Mouse (Mus musculus) heart, postnatal 10 days (tissue): Measurements from ENCODE around the gene Myh14. TPM values are rescaled to one million over a fixed set of nuclear protein-coding genes. Genes with fewer than 3 reads are reported as not detected.

Source experiments
- DNase-seq, 2 experiments: peaks; one replicate each; pipeline ENCODE4 v3.0.0; 2021
- intact Hi-C: fragments of 180-260 bp; cut with DNase I; formaldehyde crosslinking; loops from one replicate; pipeline ENCODE4 v1.15.1; 2025
- total RNA-seq, 2 experiments: library from RNA; stranded (reverse); gene quantifications; 2 replicates each; pipeline ENCODE4 v1.2.3; 2021

Myh14 gene
- total RNA-seq, 2 experiments from 2014 or later = 37.0 to 46.2 TPM

DNA sequence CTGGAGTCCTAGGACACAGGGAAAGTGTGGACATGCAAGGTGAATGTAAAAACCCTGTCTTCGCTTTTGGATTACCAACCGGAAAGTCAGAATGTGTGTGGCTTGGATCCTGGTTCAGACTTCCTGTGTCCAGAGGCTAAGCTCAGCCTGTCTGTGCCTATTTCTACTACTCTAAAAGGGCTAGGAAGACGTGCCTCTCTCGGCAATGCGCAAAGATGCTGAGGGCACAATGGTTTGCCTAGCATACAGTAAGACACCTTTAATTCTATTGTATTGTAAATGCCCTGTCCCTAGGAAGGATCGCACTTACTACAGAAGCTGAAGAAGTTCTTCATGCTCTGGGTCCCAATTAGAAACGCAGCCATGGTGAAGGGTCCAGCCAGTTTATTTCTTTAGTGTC, 65.2 kb downstream of the Myh14 start:
- no peak for DNase-seq
- intact Hi-C loops = no loop called here

DNA sequence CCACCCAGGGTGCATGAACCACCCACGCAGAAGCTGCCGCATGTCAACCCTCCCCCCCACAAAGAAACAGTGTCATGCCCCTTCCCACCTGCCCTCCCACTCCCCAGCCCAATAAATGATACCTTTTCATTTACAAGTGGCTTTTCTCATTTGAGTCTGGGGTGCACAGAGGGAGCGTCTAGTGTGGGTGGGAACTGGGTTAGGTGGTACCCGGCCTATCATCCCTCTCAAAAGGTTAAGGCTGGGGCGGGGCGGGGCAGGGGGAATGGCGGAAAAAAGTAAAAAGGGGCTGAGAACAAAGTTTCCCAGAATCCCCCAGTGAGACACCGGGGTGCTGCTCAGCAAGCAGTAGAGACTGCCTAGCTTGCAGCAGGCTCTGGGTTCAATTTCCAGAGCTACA, 66.0 kb downstream of the Myh14 start:
- intact Hi-C loops = no loop called here
- no peak for DNase-seq

DNA sequence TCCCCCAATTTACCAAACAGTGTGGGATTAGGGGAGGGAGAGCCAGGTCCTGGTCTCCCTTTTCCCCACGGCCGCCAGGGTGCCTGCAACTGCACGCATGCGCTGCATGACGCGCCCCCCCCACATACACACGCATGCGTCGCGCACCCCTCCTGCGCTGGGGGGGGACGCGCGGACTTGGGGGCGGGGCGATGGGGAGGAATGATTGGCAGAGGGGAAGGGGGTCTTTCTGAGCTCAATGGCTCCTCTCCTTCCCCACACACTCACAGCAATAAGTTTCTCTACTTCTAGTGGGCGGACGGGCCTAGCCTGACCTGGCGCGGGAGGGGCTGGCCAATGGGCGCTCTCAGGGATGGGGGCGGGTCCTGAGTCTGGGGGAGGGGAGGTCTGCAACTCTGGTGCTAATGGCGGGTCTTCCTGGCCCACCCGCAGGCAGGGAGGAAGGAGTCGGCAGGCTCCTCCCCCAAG, 66.5 kb downstream of the Myh14 start:
- intact Hi-C loops = no loop called here
- no peak for DNase-seq

DNA sequence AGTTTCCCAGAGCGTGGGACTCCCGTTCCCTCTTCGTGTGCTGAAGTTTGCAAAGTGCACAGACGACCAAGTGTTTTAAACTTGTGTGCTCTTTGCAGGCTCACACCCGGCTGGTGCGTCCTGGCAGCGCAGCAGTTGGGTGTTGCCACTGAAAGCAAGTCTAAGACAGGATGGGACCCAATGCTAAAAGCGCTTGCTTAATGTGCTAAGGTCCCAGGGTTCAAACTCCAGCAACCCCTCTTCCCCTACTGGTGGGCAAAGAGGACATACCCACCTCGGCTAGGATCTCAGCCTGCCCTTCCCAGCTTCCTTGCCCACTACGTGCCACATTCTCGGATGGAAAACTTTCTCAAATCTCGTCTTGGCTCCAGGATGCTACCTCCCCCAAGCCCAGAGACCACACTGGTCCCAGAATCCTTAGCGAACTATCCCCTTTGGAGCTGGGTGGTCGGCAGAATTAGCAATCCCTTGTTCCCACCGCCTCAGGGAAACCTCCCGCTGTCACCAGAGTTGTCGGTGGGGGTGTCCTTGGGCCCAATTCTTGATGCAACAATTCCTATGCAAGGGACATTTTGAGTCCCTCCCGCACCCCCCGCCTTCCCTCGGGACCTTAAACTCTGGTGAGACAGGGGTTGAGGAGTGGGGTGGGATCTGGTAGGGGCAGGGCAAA, 67.3 kb downstream of the Myh14 start:
- intact Hi-C loops = no loop called here
- DNase-seq = no peak

DNA sequence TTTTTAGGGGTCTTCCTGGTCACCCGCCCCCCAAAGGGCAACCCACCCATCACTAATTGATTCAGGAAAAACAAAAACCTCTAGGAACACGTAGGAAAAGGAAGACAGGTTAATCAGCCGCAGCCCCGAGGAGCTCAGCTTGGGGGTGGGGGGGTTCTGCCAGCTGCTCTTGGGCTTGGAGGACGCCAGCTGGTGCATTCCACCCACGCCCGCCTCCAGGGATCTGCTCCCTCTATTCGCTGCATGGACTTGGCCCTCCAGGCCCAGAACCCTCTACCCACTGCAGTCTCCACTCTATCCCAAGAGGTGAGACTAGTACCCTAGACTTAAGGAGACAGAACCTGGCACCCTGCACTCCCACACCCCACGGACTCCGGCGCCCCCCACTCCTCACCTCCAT, 68.2 kb downstream of the Myh14 start:
- intact Hi-C loops = no loop called here
- DNase-seq = no peak

DNA sequence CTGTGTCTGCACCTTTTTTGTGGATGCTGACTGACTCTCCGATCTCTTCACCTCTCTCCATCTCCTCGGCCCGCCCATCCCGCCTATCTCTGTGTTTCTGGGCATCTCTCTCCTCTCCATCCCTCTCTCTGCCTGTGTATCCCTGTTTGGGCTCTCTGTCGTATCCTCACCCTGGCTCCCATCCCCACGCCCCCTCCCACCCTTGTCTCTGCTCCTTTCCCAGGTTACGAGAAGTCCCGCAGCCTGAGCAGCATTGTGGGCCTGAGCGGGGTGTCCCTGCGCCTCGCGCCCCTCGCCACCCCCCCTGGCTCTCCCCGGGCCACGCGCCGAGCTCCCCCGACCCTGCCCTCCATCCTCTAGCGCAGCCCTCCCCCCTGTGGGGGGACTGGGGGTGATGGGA, 69.0 kb downstream of the Myh14 start:
- intact Hi-C loops = no loop called here

DNA sequence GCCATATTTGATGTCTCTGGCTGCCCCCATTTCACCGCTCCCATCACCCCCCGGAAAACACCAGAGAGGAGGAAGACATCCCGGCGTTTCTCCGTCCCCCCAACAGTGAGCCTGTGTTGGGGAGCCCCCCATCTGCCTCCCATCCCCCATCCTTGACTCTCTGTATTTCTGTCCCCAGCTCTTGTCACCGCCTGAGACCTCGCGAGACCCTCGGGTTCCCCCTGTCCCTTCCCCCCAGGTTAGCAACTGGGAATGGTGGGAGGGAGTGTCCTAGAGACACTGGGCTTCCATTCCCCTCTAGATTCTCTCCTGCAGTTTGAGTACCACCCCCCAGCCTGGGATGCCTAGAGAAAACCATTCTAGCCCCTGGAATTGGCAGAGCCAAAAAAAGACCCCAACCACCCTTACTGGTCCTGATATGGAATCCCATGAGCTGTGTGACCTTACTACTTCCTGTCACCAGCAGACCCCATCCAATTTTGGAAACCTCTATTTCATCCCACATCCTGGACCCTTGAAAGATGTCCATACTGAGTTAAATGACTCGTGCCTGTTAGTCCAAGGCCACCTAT, 69.9 kb downstream of the Myh14 start:
- intact Hi-C loops = no loop called here
- DNase-seq = no peak

More for the DNA sequence above, 69.0 kb downstream of the Myh14 start:
- DNase-seq = no peak

DNA sequence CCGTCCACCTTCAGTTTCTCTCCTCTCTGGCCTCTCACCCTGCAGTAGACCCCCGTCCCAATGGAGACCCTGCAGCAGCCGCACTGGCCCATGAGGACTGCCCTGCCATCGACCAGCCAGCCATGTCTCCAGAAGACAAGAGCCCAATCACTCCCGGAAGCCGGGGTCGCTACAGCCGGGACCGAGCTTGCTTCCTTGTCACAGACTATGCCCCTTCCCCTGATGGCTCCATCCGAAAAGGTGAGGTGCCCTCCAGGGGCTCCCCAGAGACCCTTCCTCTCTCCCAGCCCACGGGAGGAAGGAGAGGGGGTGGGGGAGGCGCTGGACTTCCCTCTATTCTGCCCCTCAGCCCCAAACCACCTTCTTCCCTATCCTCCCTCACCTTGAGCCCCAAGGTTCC, 72.3 kb downstream of the Myh14 start:
- intact Hi-C loops = no loop called here
- no peak for DNase-seq

DNA sequence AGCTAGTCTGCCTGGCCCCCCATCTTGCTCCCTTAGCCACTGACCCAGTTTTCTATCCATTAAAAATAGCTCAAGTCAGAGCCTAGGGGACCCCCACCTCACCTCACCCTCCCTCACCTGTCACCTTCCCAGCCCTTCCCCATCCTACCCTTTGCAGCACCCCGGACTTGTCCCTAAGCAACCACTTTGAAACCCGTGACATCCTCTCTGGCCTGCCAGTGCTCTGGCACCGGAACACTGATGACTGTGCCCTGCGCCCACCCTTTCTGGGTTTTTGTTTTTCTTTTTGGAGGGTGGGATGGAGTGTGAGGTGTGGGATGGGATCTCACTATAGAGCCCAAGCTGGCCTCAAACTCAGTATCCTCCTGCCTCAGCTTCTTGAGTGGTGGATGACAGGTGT, 73.0 kb downstream of the Myh14 start:
- intact Hi-C loops = no loop called here
- no peak for DNase-seq

DNA sequence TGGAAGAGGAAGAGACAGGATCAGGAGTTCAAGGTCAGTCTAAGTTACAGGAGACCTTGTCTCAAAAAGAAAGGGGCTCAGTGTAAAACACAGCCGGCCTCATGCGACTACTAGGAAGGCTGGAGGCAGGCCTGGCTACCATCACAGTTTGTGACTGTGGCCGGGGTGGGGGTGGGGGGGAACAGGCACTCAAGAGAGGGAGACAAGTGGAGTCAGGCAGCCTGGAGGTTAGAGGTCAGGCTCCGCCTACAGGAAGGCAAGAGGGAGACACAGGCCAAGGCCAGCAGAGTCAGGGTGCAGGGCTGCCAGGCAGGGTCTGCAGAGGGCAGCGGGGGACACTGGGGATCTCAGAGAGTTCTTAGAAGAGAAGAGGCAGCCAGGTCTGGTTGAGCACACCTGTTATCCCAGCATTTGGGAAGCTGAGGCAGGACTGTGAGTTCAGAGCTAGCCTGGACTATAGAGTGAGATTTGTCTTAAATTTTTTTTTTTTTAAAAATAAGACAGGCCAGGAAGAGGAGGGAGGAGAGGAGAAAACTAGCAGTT, 73.6 kb downstream of the Myh14 start:
- DNase-seq = no peak
- intact Hi-C loops = no loop called here

DNA sequence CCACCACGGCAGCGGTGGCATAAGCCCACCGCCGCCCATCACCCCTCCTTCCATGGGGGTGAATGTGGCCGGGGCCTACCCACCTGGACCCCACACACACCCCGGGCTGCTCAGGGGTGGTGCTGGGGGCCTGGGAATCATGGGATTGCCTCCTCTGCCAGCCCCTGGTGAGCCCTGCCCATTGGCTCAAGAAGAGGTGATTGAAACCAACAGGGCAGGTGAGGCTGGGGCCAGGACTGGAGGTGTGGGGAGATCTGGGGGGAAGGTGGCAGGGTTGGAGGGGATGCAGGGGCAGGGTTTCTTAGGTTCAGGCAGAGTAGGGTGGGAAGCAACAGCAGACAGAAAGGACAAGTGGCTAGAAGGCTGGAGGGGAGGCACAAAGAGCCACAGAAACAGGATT, 74.6 kb downstream of the Myh14 start:
- intact Hi-C loops = no loop called here
- DNase-seq = no peak

DNA sequence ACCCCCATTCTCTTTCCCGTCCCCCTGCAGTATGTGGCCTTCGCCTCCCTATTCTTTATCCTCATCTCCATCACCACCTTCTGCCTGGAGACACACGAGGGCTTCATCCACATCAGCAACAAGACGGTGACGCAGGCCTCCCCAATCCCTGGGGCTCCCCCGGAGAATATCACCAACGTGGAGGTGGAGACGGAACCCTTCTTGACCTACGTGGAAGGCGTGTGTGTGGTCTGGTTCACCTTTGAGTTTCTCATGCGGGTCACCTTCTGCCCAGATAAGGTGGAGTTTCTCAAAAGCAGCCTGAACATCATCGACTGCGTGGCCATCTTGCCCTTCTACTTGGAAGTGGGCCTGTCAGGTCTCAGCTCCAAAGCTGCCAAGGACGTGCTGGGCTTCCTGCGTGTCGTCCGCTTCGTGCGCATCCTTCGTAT, 75.5 kb downstream of the Myh14 start:
- DNase-seq = no peak
- intact Hi-C loops = no loop called here

DNA sequence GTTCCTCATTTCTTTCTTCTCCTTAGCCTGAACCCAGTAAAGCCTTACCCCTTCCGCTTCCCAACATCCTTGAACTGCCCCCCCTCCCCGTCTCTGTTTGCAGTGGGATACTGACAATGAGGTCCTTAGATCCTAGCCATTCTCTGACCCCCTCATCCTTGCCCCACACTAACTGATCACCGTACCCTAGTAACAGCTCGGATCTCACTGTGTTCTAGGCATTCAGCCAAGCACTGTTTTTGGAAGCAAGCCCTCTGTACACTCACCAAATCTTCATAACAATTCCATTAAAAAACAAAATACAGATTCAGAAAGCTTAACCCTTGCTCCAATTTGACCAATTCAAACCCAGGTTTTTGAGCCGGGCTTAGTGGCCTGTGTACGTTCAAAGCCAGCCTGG, 76.4 kb downstream of the Myh14 start:
- intact Hi-C loops = no loop called here
- DNase-seq = no peak

DNA sequence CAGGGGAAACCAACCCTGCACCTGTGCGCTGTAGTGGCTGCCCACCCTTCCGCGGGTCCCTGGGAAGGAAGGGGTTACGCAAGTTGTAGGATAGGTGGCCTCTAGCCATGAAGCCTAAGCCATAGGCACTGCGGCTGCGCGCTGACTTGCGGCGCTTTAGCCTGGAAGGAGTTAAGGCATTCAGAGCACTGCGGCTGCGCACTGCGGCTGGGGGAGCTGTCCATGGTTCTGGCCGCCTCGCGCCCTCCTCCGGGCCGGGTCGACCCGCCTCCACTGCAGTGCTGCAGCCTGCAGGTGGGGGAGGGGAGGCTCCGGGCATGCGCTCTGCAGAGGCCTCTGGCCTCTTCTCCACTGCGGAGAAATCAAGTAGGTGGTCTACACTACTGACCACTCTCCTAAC, 76.9 kb downstream of the Myh14 start:
- intact Hi-C loops = no loop called here
- peak; percentile 86 to 90 for DNase-seq

DNA sequence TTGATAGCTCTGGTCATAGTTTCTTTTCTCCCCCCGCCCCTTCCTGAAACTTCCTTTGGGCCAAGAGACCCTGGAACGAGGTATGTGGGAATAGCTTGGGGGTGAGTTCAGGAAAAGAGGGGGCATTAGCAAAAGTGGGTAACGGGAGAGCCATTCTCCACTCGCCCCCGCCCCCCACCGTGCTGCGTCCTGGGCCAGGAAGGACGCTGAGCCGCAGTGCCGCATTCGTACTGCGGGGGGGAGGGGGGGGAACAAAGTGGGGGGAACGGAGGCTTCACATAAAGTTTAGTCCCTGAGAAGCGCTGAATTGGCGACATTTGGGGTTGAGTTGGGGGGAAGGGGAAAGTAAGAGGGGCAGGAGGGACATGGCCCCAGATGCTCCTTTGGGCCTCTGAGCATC, 77.6 kb downstream of the Myh14 start:
- intact Hi-C loops = no loop called here
- DNase-seq = no peak

DNA sequence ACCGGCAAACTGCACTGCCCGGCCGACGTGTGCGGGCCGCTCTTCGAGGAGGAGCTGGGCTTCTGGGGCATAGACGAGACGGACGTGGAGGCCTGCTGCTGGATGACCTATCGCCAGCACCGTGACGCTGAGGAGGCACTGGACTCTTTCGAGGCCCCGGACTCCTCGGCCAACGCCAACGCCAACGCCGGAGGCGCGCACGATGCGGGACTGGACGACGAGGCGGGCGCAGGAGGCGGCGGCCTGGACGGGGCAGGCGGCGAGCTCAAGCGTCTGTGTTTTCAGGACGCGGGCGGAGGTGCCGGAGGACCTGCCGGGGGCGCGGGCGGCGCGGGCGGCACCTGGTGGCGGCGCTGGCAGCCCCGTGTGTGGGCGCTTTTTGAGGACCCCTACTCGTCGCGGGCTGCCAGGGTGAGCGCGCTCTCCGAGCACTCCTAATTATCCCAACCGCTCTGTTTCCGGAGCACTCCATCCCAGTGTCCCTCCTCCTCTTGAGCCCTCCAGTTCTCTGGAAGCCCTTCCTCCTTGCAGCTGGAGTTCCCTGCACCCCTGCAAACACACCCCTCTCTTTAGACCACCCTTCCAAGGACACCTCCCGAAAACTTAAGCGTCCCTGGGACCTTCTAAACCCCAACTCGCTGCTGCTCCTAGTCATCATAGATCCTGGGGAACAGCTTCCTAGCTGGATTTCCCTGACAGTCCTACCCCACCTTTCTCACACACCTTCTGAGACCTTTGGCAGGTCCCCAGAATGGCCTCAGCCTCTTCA, 79.1 kb downstream of the Myh14 start:
- no peak for DNase-seq
- intact Hi-C loops = no loop called here

DNA sequence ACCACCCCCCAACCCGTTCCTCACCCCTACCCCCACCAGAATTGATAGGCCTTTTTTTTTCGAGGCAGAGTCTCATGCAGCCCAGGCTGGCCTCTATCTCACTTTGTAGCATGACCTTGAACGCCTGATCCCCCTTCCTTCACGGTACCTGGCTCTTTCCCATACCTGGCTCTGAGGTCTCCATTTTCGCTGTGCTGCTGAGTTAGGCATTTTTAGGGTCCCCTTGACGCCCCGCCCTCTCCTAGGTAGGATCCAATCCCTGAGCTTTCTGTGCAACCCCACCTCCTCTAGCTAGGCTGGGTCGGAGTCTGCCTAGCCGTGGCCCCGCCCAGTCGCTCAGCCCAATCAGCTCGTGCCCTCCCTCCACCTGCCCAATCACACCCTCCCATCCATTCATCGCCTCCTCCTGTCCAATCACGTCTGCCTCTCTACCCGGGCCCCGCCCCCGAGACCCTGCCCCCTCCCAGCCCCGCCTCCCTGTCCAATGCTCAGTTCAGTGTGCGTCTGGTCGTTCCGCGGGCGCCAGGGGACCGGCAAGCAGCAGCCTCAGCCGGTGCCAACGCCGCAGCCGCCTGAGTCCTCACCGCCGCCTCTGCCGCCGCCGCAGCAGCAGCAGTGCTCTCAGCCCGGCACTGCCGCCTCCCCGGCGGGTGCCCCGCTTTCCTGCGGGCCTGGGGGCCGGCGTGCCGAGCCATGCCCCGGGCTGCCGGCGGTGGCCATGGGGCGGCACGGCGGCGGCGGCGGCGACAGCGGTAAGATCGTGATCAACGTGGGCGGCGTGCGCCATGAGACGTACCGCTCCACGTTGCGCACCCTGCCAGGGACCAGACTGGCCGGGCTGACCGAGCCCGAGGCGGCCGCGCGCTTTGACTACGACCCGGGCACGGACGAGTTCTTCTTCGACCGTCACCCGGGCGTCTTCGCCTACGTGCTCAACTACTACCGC, 80.0 kb downstream of the Myh14 start, which contains the start of gene Kcnc3:
Gene Kcnc3, plus strand, starts transcription at position 263 of the 946 bp plus-strand sequence.
- peak; percentile 82 to 84 for DNase-seq
- intact Hi-C loops = no loop called here

DNA sequence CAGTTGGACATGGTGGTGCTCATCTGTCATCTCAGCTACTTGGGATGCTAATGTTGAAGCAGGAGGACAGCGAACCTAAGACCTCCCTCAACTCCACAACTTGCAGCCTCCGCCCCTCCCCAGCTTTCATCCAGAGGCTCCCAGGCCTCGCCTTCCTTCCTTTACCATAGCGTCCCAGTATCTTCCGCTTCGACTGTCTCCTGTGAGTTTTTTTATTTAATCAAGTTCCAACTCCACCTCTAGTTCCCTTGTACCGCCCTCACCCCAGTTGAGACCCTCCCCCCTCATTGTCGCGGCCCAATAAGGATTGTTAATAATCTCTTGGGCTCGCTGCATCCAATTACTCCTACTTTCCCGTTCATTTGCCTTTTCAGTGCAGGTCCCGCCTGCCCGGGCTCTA, 80.7 kb downstream of the Myh14 start:
- intact Hi-C loops = no loop called here
- DNase-seq = no peak

DNA sequence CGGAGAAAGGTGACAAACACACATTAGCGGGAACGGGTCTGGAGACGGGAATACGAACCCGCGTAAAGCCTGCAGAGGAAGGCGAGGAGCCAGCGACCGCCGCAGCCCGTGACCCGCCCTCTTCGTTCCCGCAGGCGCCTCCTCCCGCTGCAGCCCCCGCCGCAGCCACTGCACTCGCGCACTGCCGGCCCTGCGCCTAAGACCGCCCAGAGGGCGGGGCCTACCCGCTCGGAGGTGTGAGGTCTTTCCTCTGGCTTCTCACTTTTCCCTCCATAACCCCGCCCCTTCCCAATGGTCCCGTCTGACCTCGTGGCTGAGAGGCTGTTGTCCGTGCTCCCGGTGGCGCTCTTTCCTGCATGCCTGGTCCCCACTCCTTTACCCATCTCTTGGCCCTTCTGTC, 81.5 kb downstream of the Myh14 start:
- peak; percentile 47 to 48 for DNase-seq
- intact Hi-C loops = no loop called here

DNA sequence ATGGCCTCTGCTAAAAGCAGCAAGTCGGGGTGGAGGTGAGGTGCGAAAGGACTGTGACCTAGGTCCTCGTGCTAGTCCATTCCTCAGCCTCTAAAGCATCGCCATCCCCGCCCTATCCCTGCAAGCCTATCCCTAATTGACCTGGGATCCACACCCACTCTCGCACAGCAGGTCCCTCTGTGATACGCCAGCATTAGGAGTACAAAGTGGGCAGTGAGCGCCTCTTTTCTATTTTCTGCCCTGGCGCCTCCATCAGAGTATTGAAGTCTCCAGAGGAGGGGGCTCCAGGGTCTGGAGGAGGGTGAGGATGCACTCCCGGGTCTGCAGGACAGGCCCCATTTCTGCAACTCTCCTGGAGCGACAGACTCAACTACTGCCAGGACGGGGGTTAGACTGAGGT, 82.3 kb downstream of the Myh14 start:
- intact Hi-C loops = no loop called here
- DNase-seq = no peak

DNA sequence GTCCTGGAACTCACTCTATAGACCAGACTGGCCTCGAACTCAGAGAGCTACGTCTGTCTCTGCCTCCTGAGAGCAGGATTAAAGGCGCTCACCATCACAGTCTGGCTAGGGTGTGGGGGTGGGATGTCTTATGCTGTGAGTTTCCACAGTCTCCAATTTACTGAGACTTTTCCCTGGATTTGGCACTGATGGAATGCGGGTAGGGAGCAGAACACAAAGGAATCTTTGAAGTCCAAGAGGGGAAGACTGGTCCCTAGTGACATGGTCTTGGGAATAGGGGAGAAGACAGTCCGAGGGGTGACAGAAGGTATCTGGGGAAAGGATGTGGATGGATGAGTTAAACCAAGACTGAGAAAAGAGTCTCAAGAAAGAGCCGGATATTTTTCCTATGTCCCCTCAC, 83.0 kb downstream of the Myh14 start:
- intact Hi-C loops = no loop called here
- no peak for DNase-seq
